Mouse (Mus musculus) T-cell, adult 2 months (primary cell): ENCODE data around the gene Trp53tg5.

Experiments used
- DNase-seq: peaks from one replicate; pipeline ENCODE4 v3.0.0; 2022; ENCODE audit warnings: low spot score

Gene Trp53tg5

DNA sequence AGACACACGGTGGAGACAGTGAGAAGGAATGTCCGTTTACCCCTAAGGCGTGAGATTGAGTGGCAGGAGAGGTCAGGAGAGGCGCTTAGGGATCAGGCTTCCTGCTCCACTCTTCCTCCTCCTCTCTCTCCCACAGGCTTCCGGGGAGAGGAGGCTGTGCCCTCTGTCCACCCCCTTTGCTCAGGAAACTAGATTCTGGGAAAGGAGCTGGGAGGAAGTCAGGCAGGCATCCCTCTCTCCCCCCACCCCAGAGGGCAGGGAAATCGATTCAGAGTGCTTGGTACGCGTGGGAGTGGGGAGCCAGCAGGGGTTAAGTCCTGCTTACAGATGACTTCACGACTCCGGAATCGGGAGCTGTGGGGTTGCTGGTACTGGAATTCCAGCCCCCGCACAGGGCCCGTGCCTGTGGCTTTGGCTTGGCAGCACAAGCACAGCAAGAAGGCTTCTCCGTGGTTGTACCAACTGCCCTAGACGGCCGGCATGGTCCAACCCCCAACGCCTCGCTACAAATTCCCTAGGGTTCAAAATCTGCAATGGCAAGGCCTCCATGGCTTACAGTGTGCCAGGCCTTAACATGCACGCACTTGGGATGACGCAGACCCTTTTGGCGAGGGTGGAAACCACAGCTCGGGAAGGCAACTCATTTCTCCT, 40.9 kb downstream of the Trp53tg5 start:
- no peak for DNase-seq

DNA sequence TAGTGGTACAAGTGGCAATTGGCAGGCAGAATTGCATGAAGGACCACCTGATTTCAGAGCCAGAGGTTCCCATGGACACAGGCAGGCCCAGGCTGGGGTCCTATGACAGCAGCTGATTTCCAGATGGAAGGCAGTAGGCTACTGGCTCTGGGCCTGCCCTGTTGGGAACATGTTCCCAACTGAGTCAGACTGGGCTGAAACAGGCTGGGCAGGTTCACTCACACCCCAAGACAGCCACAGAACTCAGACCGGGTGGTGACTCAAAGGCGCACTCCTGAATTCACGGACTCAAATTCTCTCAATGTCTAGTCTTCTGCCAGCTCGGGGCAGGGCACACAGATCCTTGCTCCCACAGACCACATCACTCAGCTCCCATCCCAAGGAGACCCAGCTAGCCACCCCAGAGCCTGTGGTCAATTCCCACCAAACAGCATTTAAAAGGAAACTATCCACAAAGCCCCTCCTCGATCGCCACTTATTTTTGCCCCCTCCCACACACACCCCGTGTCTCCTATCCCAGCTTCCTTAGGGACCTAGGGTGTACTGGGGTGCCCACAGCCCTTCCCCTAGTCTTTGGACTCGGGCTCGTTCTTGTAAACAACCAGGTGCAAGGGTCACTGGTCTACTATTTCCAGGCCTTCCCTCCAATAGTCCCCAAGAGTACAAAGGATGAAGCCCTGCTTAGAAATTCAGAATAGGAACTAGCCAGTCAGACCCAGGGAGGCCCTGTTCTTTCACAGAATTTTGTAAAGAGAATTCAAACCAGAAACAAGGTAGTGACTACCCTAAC, 41.7 kb downstream of the Trp53tg5 start:
- DNase-seq: no peak

DNA sequence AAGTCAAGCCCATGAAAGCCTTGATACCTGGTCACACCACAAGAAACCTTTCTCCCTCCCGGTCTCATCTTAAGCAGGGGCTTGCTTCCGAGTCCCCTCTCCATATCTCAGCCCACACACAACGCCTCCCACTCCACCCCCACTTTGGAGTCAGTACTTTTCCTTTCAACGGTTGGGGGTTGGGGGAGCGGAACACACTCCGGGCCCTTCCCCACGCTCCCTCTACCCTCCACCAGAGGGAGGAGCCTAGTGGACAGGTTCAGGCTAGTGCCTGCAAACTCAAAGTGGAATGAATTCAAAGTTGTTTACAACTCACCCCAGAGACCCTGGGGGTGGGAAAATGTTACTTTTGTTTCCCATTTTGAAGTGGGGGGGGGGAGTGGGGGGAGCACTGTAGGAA, 42.8 kb downstream of the Trp53tg5 start:
- no peak for DNase-seq

DNA sequence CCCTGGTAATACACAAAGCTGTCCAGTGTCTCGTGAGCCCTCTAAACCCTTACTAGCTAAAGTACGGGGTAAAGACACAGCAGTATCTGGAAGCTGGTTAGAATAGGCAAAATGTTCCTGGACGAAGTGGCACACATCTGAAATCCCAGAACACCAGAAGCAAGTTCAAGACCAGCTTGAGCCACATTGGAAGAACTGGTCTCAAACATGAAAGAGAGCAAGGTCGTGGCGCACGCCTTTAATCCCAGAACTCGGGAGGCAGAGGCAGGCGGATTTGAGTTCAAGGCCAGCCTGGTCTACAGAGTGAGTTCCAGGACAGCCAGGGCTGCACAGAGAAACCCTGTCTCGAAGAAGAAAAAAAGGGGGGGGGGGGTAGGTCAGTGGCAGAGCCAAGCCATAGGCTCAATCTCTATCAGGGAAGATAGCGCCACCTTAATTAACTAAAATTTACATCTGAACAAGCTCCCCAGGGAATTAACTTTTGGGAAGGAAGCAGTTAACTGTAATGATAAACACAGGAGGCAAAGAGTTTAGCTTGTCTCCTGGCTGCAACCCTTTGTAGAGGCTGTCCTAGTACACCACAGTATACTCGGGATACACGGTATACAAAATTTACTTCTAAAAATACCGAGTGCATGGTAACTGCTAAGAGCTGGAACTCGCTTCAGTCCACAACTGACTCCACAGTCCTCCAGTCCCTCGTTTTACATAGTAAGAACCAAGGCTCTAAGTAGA, 43.5 kb downstream of the Trp53tg5 start:
- no peak for DNase-seq

DNA sequence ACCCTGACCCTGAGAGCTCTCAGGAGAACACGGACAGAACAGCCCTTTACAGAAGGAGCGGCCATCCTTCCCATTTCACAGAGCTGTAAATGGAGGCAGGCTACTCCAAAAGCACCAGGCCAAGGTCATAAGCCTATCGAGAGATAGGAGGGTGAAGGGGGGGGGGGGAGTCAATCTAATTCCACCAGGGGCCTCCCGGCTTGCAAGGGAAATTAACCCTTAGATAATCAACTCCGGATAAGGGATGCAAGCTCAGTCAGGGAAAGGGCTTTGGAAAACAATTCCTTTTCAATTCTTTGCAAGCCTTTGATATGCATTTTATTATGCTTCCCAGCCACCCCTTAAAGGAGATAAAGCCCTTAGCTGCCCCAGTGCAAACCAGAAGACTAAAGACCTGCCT, 45.1 kb downstream of the Trp53tg5 start:
- no peak for DNase-seq

DNA sequence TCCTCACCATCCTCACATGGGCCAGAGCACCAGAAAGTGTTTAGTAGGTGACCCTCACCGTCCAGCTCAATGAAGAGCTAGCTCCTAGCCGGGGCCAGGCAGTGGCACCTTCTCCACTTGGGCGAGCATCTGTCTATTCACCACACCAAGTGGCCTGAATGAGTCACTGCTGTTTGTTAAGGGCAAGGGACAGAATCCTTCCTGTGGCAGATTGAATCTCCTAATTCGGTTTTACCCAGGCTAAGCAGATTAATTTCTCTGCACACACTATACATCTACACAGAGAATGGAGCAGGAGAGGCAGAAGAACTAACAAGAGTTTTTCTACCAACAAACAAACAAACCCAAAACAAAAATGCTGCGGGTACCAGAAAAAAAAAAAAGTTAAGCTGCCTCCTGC, 46.6 kb downstream of the Trp53tg5 start:
- DNase-seq: no peak

DNA sequence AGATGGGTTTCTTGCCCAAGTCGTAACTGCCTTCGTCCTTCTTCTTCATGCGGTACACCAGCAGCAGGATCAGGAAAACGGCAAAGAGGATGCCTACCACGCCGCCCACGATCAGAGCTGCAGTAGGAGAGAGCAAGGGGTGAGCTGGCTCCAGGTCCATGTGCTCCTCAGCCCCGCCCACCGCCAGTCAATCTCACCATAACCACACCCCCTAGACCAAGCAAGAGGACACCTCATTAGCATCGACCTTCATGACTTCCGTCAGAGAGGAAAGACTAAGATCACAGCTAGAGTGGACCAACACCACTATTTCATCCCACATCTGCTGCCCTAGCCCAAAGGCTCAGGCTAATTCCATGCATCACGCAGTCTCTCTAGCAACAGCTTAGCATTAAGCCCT, 47.4 kb downstream of the Trp53tg5 start:
- no peak for DNase-seq

DNA sequence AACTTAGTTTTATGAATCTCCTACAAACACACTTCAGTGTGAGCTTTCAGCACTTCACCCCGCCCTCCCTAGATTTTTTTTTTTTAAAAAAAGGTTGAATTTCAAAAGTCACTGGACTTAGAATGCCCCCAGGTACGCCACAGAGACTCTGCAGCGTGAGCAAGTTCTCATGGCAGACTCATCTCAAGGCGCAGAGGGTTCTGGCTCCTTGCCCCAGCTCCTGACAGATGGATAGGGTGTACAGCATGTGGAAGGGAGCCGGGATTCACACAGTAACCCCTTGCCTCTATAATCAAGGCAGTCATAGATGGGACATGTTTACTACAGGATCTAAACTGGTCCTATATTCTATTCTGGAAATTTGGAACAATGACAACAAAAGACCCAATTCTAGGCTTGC, 48.1 kb downstream of the Trp53tg5 start:
- no peak for DNase-seq

DNA sequence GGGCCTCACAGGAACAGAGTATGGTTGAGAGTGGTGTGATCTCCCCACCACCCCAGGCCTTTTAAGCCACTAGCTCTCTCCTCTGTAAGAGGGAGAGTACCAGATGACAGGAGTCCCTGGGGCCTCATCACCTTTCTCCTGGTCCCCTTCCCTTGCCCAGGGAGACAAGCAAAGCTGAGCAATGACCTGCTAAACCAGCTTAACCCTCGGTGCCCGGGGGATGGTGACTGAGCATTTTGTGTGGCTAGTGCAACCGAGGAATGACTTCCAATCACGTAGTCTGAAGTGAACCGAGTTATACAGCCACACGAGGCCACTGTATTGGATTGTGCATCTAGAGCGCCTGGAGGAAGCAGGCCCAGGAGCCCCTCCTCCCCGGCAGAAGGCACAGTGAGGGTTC, 49.1 kb downstream of the Trp53tg5 start:
- no peak for DNase-seq

DNA sequence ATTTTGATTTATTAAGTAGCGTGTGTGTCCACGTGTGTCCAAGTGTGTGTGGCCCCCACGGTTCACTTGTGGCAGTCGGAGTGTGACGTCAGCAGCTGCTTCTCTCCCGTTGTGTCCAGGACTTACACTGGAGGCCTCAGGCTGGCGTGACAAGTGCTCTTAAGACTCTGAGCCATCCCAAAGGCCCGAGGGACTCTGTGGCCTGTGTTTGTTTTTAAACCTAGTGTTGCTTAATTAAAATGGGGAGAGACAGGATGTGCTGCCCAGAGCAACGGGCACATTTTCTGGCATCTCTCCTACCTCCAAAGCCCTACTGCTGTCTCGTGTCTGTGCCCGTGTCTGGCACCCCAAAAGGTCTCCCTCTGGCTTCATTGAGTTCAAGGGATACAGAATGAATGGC, 50.1 kb downstream of the Trp53tg5 start:
- no peak for DNase-seq

DNA sequence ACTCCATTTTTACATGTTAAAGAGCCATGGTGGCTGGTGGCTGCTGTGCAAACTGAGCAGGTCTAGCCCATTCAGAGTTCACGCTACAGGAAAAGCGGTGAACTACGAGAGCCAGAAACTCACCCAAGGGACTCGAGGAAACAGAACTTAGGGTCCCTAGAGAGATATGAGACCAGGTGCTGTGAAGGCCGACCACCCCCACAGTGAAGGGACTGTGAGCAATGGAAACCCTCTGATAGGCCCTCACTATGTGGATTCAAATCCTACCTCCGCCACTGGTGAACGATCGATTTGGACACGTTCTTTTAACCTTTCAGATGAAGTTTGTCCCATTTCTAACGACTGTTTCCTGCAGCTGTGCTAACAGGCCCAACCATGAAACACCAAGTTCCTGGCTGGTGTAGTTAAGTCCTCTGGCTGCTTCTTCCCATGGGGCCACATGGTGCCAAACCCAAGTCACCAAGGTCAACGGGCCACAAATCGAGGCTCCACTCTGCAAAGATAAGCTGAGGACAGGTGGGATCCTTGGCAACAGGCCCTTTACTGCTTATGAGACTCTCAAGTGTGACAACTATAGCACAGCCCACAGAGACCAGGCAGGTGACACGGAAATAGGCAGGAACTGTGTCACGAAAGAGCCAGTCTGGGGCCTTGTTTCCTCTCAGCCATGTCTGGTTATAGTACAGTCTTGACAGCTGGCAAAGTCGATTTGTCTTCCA, 50.7 kb downstream of the Trp53tg5 start:
- no peak for DNase-seq

DNA sequence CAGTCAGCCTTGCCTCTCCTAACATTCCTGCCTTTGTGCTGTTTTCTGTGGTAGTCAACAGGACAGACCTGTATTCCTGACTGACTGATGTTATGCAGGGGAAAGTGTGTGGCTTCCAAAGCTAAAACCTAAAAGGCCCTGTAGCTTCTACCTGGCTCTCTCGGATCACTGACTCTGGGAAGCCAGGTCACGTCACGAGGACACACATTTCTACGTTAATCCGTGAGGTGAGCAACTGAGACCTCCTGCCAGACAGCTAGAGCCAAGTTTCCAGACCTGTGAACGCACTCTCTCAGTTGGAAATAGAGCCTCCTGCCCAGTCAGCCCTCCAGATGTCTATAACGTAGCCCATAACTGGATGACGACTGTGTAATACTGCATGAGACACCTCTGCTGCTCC, 51.5 kb downstream of the Trp53tg5 start:
- no peak for DNase-seq

DNA sequence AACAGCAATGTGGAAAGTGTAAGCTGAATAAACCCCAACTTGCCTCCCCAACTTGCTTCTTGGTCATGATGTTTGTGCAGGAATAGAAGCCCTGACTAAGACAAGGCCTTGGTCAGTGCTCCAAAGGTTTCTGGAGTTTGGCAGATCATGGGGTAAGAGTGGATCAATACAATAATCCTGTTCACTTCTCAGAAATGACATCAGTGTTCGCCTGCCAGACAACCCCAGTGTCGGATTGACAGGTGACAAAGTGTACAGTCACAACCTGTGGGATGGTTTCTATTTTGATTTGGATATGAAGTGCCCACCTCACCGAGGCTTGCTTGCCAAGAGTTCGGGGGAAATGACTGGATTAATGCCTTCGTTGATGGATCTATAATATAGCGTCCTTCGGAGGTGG, 52.2 kb downstream of the Trp53tg5 start:
- DNase-seq: no peak
